Mouse (Mus musculus) hindbrain, embryonic 15.5 days (tissue): ENCODE results near the gene Ada. TPM values are rescaled to one million over a fixed set of nuclear protein-coding genes. Genes with fewer than 3 reads are reported as not detected.

Experiments used
- ATAC-seq: fragments of 200-750 bp; cut with Nextera tagmentation; 2 replicates; pipeline ENCODE4 v1.8.0; 2017; ENCODE audit warnings: low read depth, moderate number of reproducible peaks, moderate TSS enrichment; ENCODE audit not compliant: low FRiP score
- H3K27ac ChIP-seq: fragments of 300-500 bp; sonication (generic); replicated peaks from 2 replicates; pipeline ENCODE4 v1.5.1; 2015; ENCODE audit warnings: mild to moderate bottlenecking, inconsistent platforms
- H3K27me3 ChIP-seq: fragments of 300-500 bp; sonication (generic); 2 replicates; pipeline ENCODE4 v1.6.1; 2015; ENCODE audit warnings: control low read depth, inconsistent platforms
- H3K36me3 ChIP-seq: fragments of 300-500 bp; sonication (generic); 2 replicates; pipeline ENCODE4 v1.6.1; 2015; ENCODE audit warnings: control low read depth, inconsistent platforms
- H3K4me1 ChIP-seq: fragments of 300-500 bp; sonication (generic); replicated peaks from 2 replicates; pipeline ENCODE4 v1.6.1; 2015; ENCODE audit warnings: control low read depth, inconsistent platforms
- H3K4me2 ChIP-seq: fragments of 300-500 bp; sonication (generic); 2 replicates; pipeline ENCODE4 v1.6.1; 2015; ENCODE audit warnings: moderate library complexity, mild to moderate bottlenecking, inconsistent platforms
- H3K4me3 ChIP-seq: fragments of 300-500 bp; sonication (generic); 2 replicates; pipeline ENCODE4 v1.5.1; 2015; ENCODE audit warnings: mild to moderate bottlenecking, inconsistent platforms
- H3K9ac ChIP-seq: fragments of 300-500 bp; sonication (generic); 2 replicates; pipeline ENCODE4 v1.6.1; 2015; ENCODE audit warnings: inconsistent platforms
- H3K9me3 ChIP-seq: fragments of 300-500 bp; sonication (generic); 2 replicates; pipeline ENCODE4 v1.6.1; 2016; ENCODE audit warnings: control low read depth, inconsistent platforms
- WGBS: fragments of 180-500 bp; shearing (Covaris S2); methylation state at CpG from one replicate; pipeline ENCODE4 v1.1.7; 2015; 5-methylcytosine and 5-hydroxymethylcytosine counted together
- polyA plus RNA-seq: library from polyadenylated mRNA; unstranded; fragments of >200 nt; fragmentation: Nextera tagmentation; extraction: Ambion mirVana; gene quantifications from 2 replicates; pipeline ENCODE4 v1.2.1, GENCODE M21; 2015

Gene Ada
- polyA plus RNA-seq, 1 experiment from 2014 or later, result 4.2 TPM

DNA sequence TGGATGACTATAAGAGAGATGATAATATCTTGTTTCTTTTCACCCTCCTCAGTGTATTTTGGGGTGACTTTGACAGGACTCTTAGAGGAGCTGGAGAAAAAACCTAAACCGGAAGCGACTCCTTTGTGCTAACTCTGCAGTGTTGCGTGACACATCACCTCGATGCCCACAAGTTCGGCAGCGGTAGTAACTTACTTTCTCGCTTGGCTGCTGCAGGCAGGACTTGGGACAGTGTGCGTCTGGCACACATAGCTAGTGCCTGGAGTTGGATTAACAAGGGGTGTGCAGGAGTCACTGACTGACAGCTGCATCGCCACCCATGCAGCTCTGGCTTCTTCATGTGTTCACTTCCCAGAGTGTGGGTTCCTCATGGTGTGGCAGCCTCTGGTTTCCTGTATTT is 40.0 kb downstream of the Ada start:
- Histone ChIP-seq H3K27me3 (no peaks in the 10 kb centered on the region), H3K36me3 (no peaks in the 10 kb centered on the region), H3K27ac (no peak overlapping the region), H3K4me2 (no peak overlapping the region), H3K9me3 (no peaks in the 10 kb centered on the region), H3K4me3 (no peak overlapping the region), H3K4me1 (no peaks in the 10 kb centered on the region), H3K9ac (no peak overlapping the region)
- WGBS, result 92% methylated on average over 9 of the region's 9 CpGs
- no peak for ATAC-seq

DNA sequence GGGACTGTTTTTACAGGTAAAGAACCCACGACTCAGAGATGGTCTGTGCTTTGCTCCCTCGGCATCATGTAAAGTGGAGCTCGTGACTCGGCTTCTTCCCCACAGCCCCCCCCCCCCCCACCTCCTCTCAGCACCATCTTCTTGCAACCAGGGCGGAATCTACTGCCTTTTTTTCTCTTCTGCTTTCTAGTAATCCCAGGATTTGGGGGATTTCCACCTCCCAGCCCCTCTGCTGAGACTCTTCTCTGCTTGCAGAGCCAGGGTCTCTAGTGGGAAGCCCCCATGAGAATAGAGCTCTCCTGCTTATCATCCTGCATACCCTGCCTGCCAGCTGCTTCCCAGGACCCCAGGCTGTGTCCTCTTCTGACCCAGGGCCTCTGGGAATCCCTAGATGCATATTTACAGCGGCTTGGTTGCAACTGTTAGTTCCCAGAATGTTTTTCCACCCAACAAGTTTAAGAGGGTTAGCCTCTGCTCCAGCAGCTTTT is 41.2 kb downstream of the Ada start:
- Histone ChIP-seq H3K27ac (no peak overlapping the region), H3K27me3 (no peaks in the 10 kb centered on the region), H3K9me3 (no peaks in the 10 kb centered on the region), H3K4me1 (no peaks in the 10 kb centered on the region), H3K4me3 (no peak overlapping the region), H3K9ac (no peak overlapping the region), H3K36me3 (no peaks in the 10 kb centered on the region), H3K4me2 (no peak overlapping the region)
- 76% methylated on average over 6 of the region's 6 CpGs for whole genome bisulfite sequencing
- ATAC-seq, result no peak

DNA sequence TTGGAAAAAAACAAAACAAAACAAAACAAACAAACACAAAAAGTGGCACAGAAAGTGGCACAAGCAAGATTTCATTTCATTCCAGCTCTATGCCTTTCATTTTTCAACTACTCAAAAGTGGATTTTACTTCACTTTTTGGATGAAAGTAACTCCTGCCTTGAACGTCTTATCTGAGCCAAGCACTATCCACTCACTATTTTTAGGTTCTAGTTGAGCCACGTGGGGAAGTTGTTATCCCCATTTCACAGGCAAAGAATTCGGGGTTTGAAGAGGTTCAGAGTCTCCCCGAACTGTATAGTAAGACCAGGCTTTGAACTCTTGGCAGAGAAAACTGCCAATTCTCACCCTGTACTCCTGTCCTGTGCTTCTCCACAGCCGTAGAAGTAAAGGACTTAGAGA is 41.7 kb downstream of the Ada start:
- H3K27ac ChIP-seq, result no peak overlapping the region
- H3K9ac ChIP-seq, result no peak overlapping the region
- H3K36me3 ChIP-seq, result no peaks in the 10 kb centered on the region
- no peaks in the 10 kb centered on the region for H3K9me3 ChIP-seq
- no peak overlapping the region for H3K4me2 ChIP-seq
- 88% methylated on average over 5 of the region's 5 CpGs for WGBS
- no peaks in the 10 kb centered on the region for H3K4me1 ChIP-seq
- no peak overlapping the region for H3K4me3 ChIP-seq
- ATAC-seq, result no peak
- no peaks in the 10 kb centered on the region for H3K27me3 ChIP-seq

DNA sequence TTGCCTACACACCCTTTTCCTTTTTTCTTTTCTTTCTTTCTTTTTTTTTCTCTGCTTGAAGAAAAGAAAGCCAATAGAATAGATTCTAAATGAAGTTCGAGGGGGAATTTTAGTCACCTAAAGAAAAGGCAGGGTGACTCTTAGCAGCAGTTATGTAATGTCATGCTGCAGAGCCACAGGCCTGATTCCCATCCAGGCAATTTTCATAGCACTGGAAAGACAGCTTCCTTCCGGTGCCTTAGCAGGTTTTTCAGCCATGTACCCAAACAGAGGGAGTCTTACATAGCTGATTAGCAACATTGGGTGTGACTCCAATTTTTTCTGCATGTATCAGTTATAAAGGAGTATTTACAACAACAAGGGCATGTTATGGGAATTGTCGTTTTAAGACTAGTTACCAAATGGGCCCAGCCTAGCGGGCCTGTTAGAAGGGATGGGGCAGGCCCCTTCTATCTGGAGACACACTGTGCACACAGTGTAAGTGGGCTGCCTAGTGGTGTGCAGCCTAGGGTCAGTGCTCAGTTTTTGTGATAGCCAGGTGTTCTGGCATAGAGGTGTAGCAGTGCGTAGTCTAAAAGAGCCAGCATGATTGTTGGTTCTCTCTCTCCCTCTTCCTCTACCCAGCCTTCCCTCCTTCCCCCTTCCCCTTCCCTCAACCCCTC is 46.3 kb downstream of the Ada start:
- no peaks in the 10 kb centered on the region for H3K9me3 ChIP-seq
- peaks cover 10% of the 10 kb centered on the region; the same call in 1 of the 2 replicates for H3K4me1 ChIP-seq
- H3K27me3 ChIP-seq, result no peaks in the 10 kb centered on the region
- H3K9ac ChIP-seq, result no peak overlapping the region
- no peaks in the 10 kb centered on the region for H3K36me3 ChIP-seq
- WGBS, result 89% methylated on average over 5 of the region's 5 CpGs
- no peak for ATAC-seq
- no peak overlapping the region for H3K4me3 ChIP-seq
- no peak overlapping the region for H3K4me2 ChIP-seq
- H3K27ac ChIP-seq, result no peak overlapping the region

DNA sequence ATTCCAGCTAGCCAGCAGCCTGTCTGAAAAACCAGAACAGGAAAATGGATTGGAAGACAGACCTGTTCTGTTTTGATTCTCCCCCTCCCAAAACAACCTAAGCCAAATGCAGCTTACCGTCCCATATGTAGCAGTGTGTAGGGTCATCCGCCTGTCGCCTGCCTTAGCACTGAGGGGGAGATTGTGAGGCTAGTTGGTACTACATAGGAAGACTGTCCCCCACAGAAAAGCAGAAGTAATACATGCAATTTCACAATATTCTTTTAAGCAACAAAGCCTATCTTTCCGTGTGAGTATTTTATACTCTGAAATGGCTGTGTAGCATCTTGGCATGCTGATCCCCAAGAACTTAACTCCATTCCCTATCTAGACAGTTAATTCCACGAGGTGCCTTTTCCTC is 47.1 kb downstream of the Ada start:
- H3K4me1 ChIP-seq, result peaks cover 10% of the 10 kb centered on the region; the same call in 1 of the 2 replicates
- no peak for ATAC-seq
- H3K9me3 ChIP-seq, result no peaks in the 10 kb centered on the region
- H3K36me3 ChIP-seq, result no peaks in the 10 kb centered on the region
- H3K4me3 ChIP-seq, result no peak overlapping the region
- no peaks in the 10 kb centered on the region for H3K27me3 ChIP-seq
- 74% methylated on average over 5 of the region's 5 CpGs for WGBS
- H3K4me2 ChIP-seq, result no peak overlapping the region
- H3K9ac ChIP-seq, result no peak overlapping the region
- H3K27ac ChIP-seq, result no peak overlapping the region; the same call in 1 of the 2 replicates

DNA sequence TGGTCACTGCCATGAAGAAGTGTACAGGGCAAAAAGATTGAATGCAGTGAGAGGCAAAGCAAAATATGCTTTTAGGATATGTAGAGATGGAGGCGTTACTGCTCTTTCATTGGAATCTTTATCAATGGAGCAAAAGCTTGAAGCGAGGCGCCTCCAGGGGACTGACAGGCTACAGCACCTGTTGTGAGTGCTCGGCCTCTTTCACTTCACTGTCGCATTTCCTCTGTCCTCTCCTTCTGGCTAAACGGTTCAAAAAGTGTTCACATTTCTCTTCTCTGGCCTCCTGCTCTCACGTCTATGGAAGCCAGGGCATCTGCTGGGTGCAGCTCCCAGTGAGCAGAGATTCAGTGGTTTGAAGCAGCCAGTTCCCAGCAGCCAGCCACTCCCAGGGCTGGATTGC is 47.6 kb downstream of the Ada start:
- no peaks in the 10 kb centered on the region for H3K36me3 ChIP-seq
- H3K4me1 ChIP-seq, result peaks cover 10% of the 10 kb centered on the region; the same call in 1 of the 2 replicates
- WGBS, result 72% methylated on average over 7 of the region's 7 CpGs
- no peak overlapping the region for H3K4me3 ChIP-seq
- H3K27ac ChIP-seq, result no peak overlapping the region
- no peaks in the 10 kb centered on the region for H3K27me3 ChIP-seq
- H3K9me3 ChIP-seq, result no peaks in the 10 kb centered on the region
- ATAC-seq, result no peak
- no peak overlapping the region for H3K9ac ChIP-seq
- no peak overlapping the region for H3K4me2 ChIP-seq

DNA sequence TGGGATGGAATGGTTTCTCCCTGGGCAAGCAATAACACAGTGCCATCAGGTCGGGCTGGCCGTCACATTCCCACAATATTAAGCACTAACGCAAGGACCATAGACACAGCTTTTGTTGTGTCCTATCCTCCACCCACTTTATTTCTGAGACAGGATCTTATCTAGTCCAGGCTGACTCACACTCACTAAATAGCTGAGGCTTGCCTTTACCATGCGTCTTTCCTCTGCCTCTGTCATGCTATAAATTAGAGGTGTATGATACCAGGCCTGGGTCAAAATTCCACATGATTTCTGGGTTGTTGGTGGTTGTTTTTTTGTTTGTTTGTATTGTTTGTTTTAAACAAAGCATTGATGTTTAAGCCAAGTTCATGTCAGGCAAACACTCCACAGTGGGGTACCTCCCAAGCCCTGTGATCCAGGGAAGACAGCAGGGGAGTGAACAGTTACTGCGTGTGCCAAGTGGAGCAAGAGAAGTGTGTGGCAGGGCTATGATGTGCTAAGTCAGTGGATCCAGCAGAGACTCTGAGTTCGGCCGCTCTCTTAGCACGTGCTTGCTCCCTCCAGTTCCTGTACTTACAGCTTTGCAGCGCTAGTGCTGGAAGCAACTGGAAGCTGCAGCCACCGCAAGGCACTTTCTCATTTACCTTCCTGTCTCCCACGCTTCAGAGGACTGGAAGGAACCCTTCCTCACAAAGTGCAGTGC is 50.8 kb downstream of the Ada start:
- H3K4me3 ChIP-seq, result no peak overlapping the region
- peaks cover 10% of the 10 kb centered on the region; the same call in 1 of the 2 replicates for H3K4me1 ChIP-seq
- WGBS, result 77% methylated on average over 11 of the region's 11 CpGs
- no peaks in the 10 kb centered on the region for H3K27me3 ChIP-seq
- H3K36me3 ChIP-seq, result no peaks in the 10 kb centered on the region
- no peak overlapping the region for H3K9ac ChIP-seq
- H3K4me2 ChIP-seq, result no peak overlapping the region
- H3K9me3 ChIP-seq, result no peaks in the 10 kb centered on the region
- no peak for ATAC-seq
- no peak overlapping the region for H3K27ac ChIP-seq

DNA sequence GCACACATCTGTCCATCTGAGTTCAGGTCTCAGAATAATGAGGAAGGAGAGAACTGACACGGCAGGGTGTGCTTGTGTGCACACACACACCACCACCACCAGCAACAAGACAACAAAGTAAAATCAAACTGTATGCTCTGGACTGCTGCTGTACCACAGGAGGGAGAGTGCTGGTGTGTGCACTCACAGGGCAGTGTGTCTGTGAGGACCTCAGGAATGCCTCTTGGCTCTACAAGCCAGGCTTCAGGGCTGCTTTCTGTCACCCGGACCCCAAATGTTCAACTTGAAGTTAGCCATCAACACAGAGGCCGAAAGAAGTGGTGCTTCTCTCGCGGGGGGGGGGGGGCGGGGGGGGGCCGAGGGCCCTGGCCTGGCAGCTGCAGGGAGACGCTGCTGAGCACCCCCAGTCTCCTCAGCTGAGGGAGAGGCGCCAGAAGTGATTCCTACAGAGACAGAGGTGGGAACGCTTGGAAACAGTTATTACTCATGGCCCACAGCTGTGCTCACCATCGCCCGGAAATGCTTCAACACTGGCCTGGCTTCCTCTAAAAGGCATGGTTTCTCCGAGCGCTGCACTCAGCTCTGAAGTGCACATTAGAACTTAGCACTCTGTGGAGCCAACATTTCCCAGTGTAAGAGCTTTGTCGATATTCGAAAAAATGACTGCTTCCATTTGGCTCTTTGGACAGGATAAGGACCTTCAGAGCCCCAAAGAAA is 52.1 kb downstream of the Ada start:
- Histone ChIP-seq H3K27ac (no peak overlapping the region), H3K9ac (no peak overlapping the region), H3K36me3 (no peaks in the 10 kb centered on the region), H3K4me2 (no peak overlapping the region), H3K4me1 (peaks cover 15% of the 10 kb centered on the region; the same call in 1 of the 2 replicates), H3K4me3 (no peak overlapping the region), H3K27me3 (no peaks in the 10 kb centered on the region), H3K9me3 (no peaks in the 10 kb centered on the region)
- WGBS, result 64% methylated on average over 12 of the region's 16 CpGs
- ATAC-seq, result no peak

DNA sequence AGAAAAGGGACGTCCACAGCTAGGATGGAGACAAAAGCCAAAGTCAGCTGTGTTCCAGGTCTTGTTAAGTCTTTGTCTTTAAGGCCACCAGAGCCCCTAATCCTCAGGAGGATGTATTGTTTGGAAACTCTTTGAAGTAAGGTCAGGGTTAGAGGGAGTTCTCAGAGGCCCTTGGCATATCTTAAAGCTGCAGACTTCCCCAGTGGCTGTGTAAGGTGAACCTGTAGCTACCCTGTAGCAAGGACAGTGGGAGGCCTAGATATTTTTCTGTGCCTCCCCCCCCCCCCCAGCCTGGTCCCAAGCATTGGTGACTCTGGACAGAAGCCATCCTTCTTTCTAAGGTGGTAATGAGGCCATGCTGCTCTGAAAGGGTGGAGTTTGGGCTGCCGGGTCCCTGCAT is 53.3 kb downstream of the Ada start:
- Histone ChIP-seq H3K9me3 (no peaks in the 10 kb centered on the region), H3K9ac (no peak overlapping the region), H3K4me1 (0 out of 2 replicates have a peak, but pooled peaks cover 12% of the 10 kb centered on the region), H3K36me3 (no peaks in the 10 kb centered on the region), H3K27ac (no peak overlapping the region), H3K4me3 (no peak overlapping the region), H3K4me2 (no peak overlapping the region), H3K27me3 (no peaks in the 10 kb centered on the region)
- WGBS, result 27% methylated on average over 2 of the region's 2 CpGs
- no peak for ATAC-seq

DNA sequence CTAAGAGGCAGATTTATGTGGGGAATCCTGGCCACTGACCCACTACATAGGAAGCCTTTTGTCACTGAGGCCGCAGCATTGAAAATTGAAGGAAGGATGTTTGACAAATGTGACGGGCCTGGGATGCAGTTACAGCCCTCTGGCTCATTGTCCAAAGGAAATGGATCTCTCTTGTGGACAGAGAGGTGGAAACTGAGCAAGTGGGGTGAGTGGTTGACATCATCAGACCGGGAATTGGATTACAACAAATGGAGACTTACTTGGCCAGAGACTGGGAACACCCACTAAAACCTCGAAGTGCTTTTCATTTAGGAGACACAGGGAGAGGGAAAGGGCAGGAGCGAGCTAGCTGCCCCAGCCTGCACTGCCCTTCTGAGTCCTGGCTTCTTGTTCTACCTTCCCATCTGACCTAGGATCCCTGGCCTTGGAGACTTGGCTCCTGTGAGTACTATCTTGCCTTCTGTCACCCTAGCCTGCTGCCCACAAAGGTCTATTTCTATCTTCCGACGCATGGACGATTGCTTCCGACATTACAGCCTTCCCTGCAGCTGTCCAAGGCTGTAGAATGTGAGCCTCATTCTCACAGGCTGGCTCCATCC is 56.2 kb downstream of the Ada start:
- WGBS, result 62% methylated on average over 9 of the region's 9 CpGs
- ATAC-seq, result no peak
- Histone ChIP-seq H3K4me3 (no peak overlapping the region), H3K9me3 (no peaks in the 10 kb centered on the region), H3K9ac (no peak overlapping the region), H3K27me3 (no peaks in the 10 kb centered on the region), H3K27ac (no peak overlapping the region), H3K4me1 (peaks cover 16% of the 10 kb centered on the region), H3K4me2 (no peak overlapping the region), H3K36me3 (no peaks in the 10 kb centered on the region)

DNA sequence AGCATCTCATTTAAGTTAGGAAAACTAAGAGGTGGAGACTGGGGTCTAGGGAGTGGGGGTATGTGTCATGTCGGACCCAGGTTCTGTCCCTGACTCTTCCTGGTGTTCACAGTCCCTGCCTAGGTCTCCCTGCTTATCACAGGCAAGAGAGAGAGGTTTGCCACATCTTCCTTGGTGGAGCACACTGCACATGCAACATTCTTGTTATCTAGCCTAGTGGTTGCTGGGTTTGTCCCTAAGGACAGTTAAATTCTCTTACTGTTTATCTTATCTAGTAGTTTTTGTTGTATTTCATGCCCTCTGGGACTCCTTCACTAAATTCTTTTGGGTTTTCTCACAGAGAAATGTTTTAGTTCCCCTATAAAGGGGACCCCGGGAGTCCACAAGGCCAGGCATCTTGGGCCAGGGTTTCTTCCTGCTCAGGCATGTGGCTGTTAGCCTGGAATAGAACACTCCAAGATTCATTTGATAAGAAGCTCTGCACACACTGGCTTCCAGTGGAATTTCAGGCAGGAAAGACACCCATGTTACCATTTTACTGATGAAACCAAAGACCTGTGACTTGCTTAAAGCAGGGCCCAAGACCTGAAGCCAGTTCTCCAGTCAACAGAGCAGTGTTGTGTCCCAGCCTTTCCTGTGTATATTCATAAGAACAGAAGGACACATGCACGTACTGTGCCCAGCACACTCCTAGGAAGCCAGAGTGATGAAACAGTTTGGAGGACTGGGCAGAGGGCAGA is 57.0 kb downstream of the Ada start:
- H3K4me1 ChIP-seq, result peaks cover 16% of the 10 kb centered on the region
- H3K9ac ChIP-seq, result no peak overlapping the region
- 74% methylated on average over 3 of the region's 3 CpGs for WGBS
- no peaks in the 10 kb centered on the region for H3K27me3 ChIP-seq
- no peak overlapping the region for H3K27ac ChIP-seq
- no peaks in the 10 kb centered on the region for H3K9me3 ChIP-seq
- no peak overlapping the region for H3K4me3 ChIP-seq
- no peaks in the 10 kb centered on the region for H3K36me3 ChIP-seq
- no peak for ATAC-seq
- H3K4me2 ChIP-seq, result no peak overlapping the region
